Mouse (Mus musculus): ENCODE measurements at regions not wholly inside any gene's neighbourhood (a gene's known extent, or its start where the extent isn't known, plus 50 kb on each side); places are given as distances from the start of the nearest gene placed in this dataset.
A peak's percentile ranks its signal among the peaks of the same experiment; 100 is the strongest.

- no peak for DNase-seq (ENCODE audit: low read depth)
- TF ChIP-seq CTCF (IDR thresholded peaks at IDR 0.05; ENCODE audit: borderline replicate concordance, extremely low read depth, insufficient read depth, insufficient read length) (no peak), POLR2A (IDR thresholded peaks at IDR 0.05; ENCODE audit: borderline replicate concordance, extremely low read depth, insufficient read depth, insufficient read length, poor library complexity, severe bottlenecking) (no peak)
These were observed 90.5 kb downstream of the Dact1 start for GRCm38 (mm10) chr12:71400201-71400600.

GRCm38 (mm10) chr12:71401621-71402416 lies 92.1 kb downstream of the Dact1 start:
- TF ChIP-seq CTCF (IDR thresholded peaks at IDR 0.05; ENCODE audit: borderline replicate concordance, extremely low read depth, insufficient read depth, insufficient read length) (no peak), POLR2A (IDR thresholded peaks at IDR 0.05; ENCODE audit: borderline replicate concordance, extremely low read depth, insufficient read depth, insufficient read length, poor library complexity, severe bottlenecking) (no peak)
- DNase-seq (ENCODE audit: low read depth), result peak; percentile 58

- TF ChIP-seq POLR2A (IDR thresholded peaks at IDR 0.05; ENCODE audit: borderline replicate concordance, extremely low read depth, insufficient read depth, insufficient read length, poor library complexity, severe bottlenecking) (no peak), CTCF (IDR thresholded peaks at IDR 0.05; ENCODE audit: borderline replicate concordance, extremely low read depth, insufficient read depth, insufficient read length) (no peak)
- DNase-seq (ENCODE audit: low read depth), result peak; percentile 58
These were observed 97.6 kb downstream of the Dact1 start for GRCm38 (mm10) chr12:71407294-71407693.

- peak; percentile 70 for DNase-seq (ENCODE audit: low read depth)
- TF ChIP-seq POLR2A (IDR thresholded peaks at IDR 0.05; ENCODE audit: borderline replicate concordance, extremely low read depth, insufficient read depth, insufficient read length, poor library complexity, severe bottlenecking), result no peak
- TF ChIP-seq CTCF (IDR thresholded peaks at IDR 0.05; ENCODE audit: borderline replicate concordance, extremely low read depth, insufficient read depth, insufficient read length), result no peak
These were observed 98.8 kb downstream of the Dact1 start for GRCm38 (mm10) chr12:71408396-71409050.

GRCm38 (mm10) chr12:71412331-71412730 lies 102.6 kb downstream of the Dact1 start:
- no peak for DNase-seq (ENCODE audit: low read depth)
- no peak for TF ChIP-seq CTCF (IDR thresholded peaks at IDR 0.05; ENCODE audit: borderline replicate concordance, extremely low read depth, insufficient read depth, insufficient read length)
- TF ChIP-seq POLR2A (IDR thresholded peaks at IDR 0.05; ENCODE audit: borderline replicate concordance, extremely low read depth, insufficient read depth, insufficient read length, poor library complexity, severe bottlenecking), result no peak

GRCm38 (mm10) chr12:71416968-71417367 lies 107.3 kb downstream of the Dact1 start:
- no peak for DNase-seq (ENCODE audit: low read depth)
- no peak for TF ChIP-seq CTCF (IDR thresholded peaks at IDR 0.05; ENCODE audit: borderline replicate concordance, extremely low read depth, insufficient read depth, insufficient read length)

- DNase-seq (ENCODE audit: low read depth), result no peak
- TF ChIP-seq CTCF (IDR thresholded peaks at IDR 0.05; ENCODE audit: borderline replicate concordance, extremely low read depth, insufficient read depth, insufficient read length) (no peak), POLR2A (IDR thresholded peaks at IDR 0.05; ENCODE audit: borderline replicate concordance, extremely low read depth, insufficient read depth, insufficient read length, poor library complexity, severe bottlenecking) (no peak)
These were observed 108.5 kb downstream of the Dact1 start for GRCm38 (mm10) chr12:71418186-71418585.

GRCm38 (mm10) chr12:71419161-71419560 lies 109.5 kb downstream of the Dact1 start:
- no peak for DNase-seq (ENCODE audit: low read depth)
- TF ChIP-seq CTCF (IDR thresholded peaks at IDR 0.05; ENCODE audit: borderline replicate concordance, extremely low read depth, insufficient read depth, insufficient read length) (no peak), POLR2A (IDR thresholded peaks at IDR 0.05; ENCODE audit: borderline replicate concordance, extremely low read depth, insufficient read depth, insufficient read length, poor library complexity, severe bottlenecking) (no peak)

GRCm38 (mm10) chr12:71426023-71426719 lies 116.5 kb downstream of the Dact1 start:
- peak; percentile 45 for DNase-seq (ENCODE audit: low read depth)
- TF ChIP-seq CTCF (IDR thresholded peaks at IDR 0.05; ENCODE audit: borderline replicate concordance, extremely low read depth, insufficient read depth, insufficient read length) (no peak), POLR2A (IDR thresholded peaks at IDR 0.05; ENCODE audit: borderline replicate concordance, extremely low read depth, insufficient read depth, insufficient read length, poor library complexity, severe bottlenecking) (no peak)

GRCm38 (mm10) chr12:71427974-71428373 lies 118.3 kb downstream of the Dact1 start:
- DNase-seq (ENCODE audit: low read depth), result no peak
- TF ChIP-seq POLR2A (IDR thresholded peaks at IDR 0.05; ENCODE audit: borderline replicate concordance, extremely low read depth, insufficient read depth, insufficient read length, poor library complexity, severe bottlenecking), result no peak
- no peak for TF ChIP-seq CTCF (IDR thresholded peaks at IDR 0.05; ENCODE audit: borderline replicate concordance, extremely low read depth, insufficient read depth, insufficient read length)

GRCm38 (mm10) chr12:71429561-71430200 lies 120.0 kb downstream of the Dact1 start:
- TF ChIP-seq CTCF (IDR thresholded peaks at IDR 0.05; ENCODE audit: borderline replicate concordance, extremely low read depth, insufficient read depth, insufficient read length) (no peak), POLR2A (IDR thresholded peaks at IDR 0.05; ENCODE audit: borderline replicate concordance, extremely low read depth, insufficient read depth, insufficient read length, poor library complexity, severe bottlenecking) (no peak)
- DNase-seq (ENCODE audit: low read depth), result peak; percentile 82

All from brain, embryonic 14.5 days (tissue).